Mouse (Mus musculus) embryonic facial prominence, embryonic 12.5 days (tissue): ENCODE results near the gene Aldob. TPM values are rescaled to one million over a fixed set of nuclear protein-coding genes. Genes with fewer than 3 reads are reported as not detected.

Experiments
- ATAC-seq: fragments of 200-750 bp; cut with Nextera tagmentation; 2 replicates; pipeline ENCODE4 v1.8.0; 2017; ENCODE audit not compliant: insufficient number of reproducible peaks, insufficient read depth, low FRiP score, low TSS enrichment
- H3K27ac ChIP-seq: fragments of 300-500 bp; sonication (generic); 2 replicates; pipeline ENCODE4 v1.5.1; 2016; ENCODE audit warnings: mild to moderate bottlenecking
- H3K27me3 ChIP-seq: fragments of 300-500 bp; sonication (generic); 2 replicates; pipeline ENCODE4 v1.6.1; 2016; ENCODE audit warnings: mild to moderate bottlenecking, moderate library complexity
- H3K36me3 ChIP-seq: fragments of 300-500 bp; sonication (generic); 2 replicates; pipeline ENCODE4 v1.6.1; 2016; ENCODE audit warnings: mild to moderate bottlenecking
- H3K4me1 ChIP-seq: fragments of 300-500 bp; sonication (generic); 2 replicates; pipeline ENCODE4 v1.6.1; 2016
- H3K4me2 ChIP-seq: fragments of 300-500 bp; sonication (generic); replicated peaks from 2 replicates; pipeline ENCODE4 v1.6.1; 2016; ENCODE audit warnings: mild to moderate bottlenecking, moderate library complexity
- H3K4me3 ChIP-seq: fragments of 300-500 bp; sonication (generic); 2 replicates; pipeline ENCODE4 v1.5.1; 2016; ENCODE audit warnings: mild to moderate bottlenecking
- H3K9ac ChIP-seq: fragments of 300-500 bp; sonication (generic); 2 replicates; pipeline ENCODE4 v1.6.1; 2016; ENCODE audit warnings: mild to moderate bottlenecking, moderate library complexity
- H3K9me3 ChIP-seq: fragments of 300-500 bp; sonication (generic); 2 replicates; pipeline ENCODE4 v1.6.1; 2016; ENCODE audit warnings: mild to moderate bottlenecking, moderate library complexity
- WGBS: fragments of 180-500 bp; shearing (Covaris S2); methylation state at CpG from one replicate; pipeline ENCODE4 v1.1.7; 2016; 5-methylcytosine and 5-hydroxymethylcytosine counted together
- polyA plus RNA-seq: library from polyadenylated mRNA; unstranded; fragments of >200 nt; fragmentation: Nextera tagmentation; extraction: Ambion mirVana; gene quantifications from 2 replicates; pipeline ENCODE4 v1.2.1, GENCODE M21; 2016

The Aldob gene
- 0.10 TPM in 1 of 2 replicates, not detected in the other for polyA plus RNA-seq

- Histone ChIP-seq H3K36me3 (no peaks in the 10 kb centered on the region), H3K4me2 (no peak within 1 kb of the TSS), H3K4me1 (no peaks in the 10 kb centered on the region), H3K27me3 (no peaks in the 10 kb centered on the region), H3K4me3 (no peak within 1 kb of the TSS), H3K27ac (no peak within 1 kb of the TSS), H3K9me3 (no peaks in the 10 kb centered on the region), H3K9ac (no peak within 1 kb of the TSS)
- 67% methylated on average over 3 of the region's 3 CpGs for WGBS
- ATAC-seq, result no peak
Observed at GRCm38 (mm10) chr4:49549383-49549782, at the start of gene Aldob. TSS of gene Aldob (minus strand) at chr4:49549546.

- H3K4me3 ChIP-seq, result peak within 1 kb of the TSS; percentile 81
- H3K27me3 ChIP-seq, result no peaks in the 10 kb centered on the region
- H3K27ac ChIP-seq, result peak within 1 kb of the TSS; percentile 46
- ATAC-seq, result peak; percentile 87
- no peaks in the 10 kb centered on the region for H3K36me3 ChIP-seq
- WGBS, result under 1% methylated on average over 77 of the region's 77 CpGs
- no peaks in the 10 kb centered on the region for H3K9me3 ChIP-seq
- H3K9ac ChIP-seq, result peak within 1 kb of the TSS; percentile 73
- peak within 1 kb of the TSS; percentile 90 for H3K4me2 ChIP-seq
- H3K4me1 ChIP-seq, result 0 out of 2 replicates have a peak, but pooled peaks cover 4% of the 10 kb centered on the region
Observed at GRCm38 (mm10) chr4:49597183-49598100, 48.1 kb upstream of the Aldob start, which contains the start of gene Tmem246. TSS of gene Tmem246 (minus strand) at chr4:49597876.

- no peak; the same call in 1 of the 2 replicates for ATAC-seq
- no peaks in the 10 kb centered on the region for H3K9me3 ChIP-seq
- peak overlapping the region; percentile 81 for H3K4me3 ChIP-seq
- peak overlapping the region; percentile 73 for H3K9ac ChIP-seq
- H3K4me1 ChIP-seq, result 0 out of 2 replicates have a peak, but pooled peaks cover 4% of the 10 kb centered on the region
- H3K27me3 ChIP-seq, result no peaks in the 10 kb centered on the region
- peak overlapping the region; percentile 90 for H3K4me2 ChIP-seq
- WGBS, result under 1% methylated on average over 20 of the region's 20 CpGs
- H3K36me3 ChIP-seq, result no peaks in the 10 kb centered on the region
- H3K27ac ChIP-seq, result peak overlapping the region; percentile 46; the same call in 1 of the 2 replicates
Observed at GRCm38 (mm10) chr4:49596846-49597182, 47.5 kb upstream of the Aldob start.

- ATAC-seq, result no peak
- no peak overlapping the region for H3K4me3 ChIP-seq
- no peak overlapping the region for H3K4me2 ChIP-seq
- no peak overlapping the region for H3K9ac ChIP-seq
- peaks cover 6% of the 10 kb centered on the region; the same call in 1 of the 2 replicates for H3K36me3 ChIP-seq
- H3K9me3 ChIP-seq, result no peaks in the 10 kb centered on the region
- H3K4me1 ChIP-seq, result no peaks in the 10 kb centered on the region
- H3K27me3 ChIP-seq, result no peaks in the 10 kb centered on the region
- WGBS, result 77% methylated on average over 2 of the region's 2 CpGs
- no peak overlapping the region for H3K27ac ChIP-seq
Observed at GRCm38 (mm10) chr4:49590152-49590551, 40.8 kb upstream of the Aldob start.

- H3K27ac ChIP-seq, result no peak overlapping the region
- H3K4me2 ChIP-seq, result no peak overlapping the region
- no peak for ATAC-seq
- H3K4me1 ChIP-seq, result peaks cover 5% of the 10 kb centered on the region; the same call in 1 of the 2 replicates
- 79% methylated on average over 10 of the region's 10 CpGs for WGBS
- no peaks in the 10 kb centered on the region for H3K9me3 ChIP-seq
- no peaks in the 10 kb centered on the region for H3K27me3 ChIP-seq
- H3K4me3 ChIP-seq, result no peak overlapping the region
- peaks cover 6% of the 10 kb centered on the region; the same call in 1 of the 2 replicates for H3K36me3 ChIP-seq
- no peak overlapping the region for H3K9ac ChIP-seq
Observed at GRCm38 (mm10) chr4:49586811-49587210, 37.5 kb upstream of the Aldob start.

GRCm38 (mm10) chr4:49585524-49586101 is 36.3 kb upstream of the Aldob start:
- ATAC-seq, result no peak
- Histone ChIP-seq H3K36me3 (peaks cover 6% of the 10 kb centered on the region; the same call in 1 of the 2 replicates), H3K27me3 (no peaks in the 10 kb centered on the region), H3K27ac (no peak overlapping the region), H3K9me3 (no peaks in the 10 kb centered on the region), H3K4me3 (no peak overlapping the region), H3K4me1 (peaks cover 5% of the 10 kb centered on the region; the same call in 1 of the 2 replicates), H3K4me2 (no peak overlapping the region), H3K9ac (no peak overlapping the region)
- WGBS, result 90% methylated on average over 7 of the region's 7 CpGs

GRCm38 (mm10) chr4:49583965-49584831 is 34.9 kb upstream of the Aldob start:
- no peak overlapping the region for H3K9ac ChIP-seq
- no peak for ATAC-seq
- 58% methylated on average over 14 of the region's 14 CpGs for WGBS
- H3K27ac ChIP-seq, result no peak overlapping the region
- H3K4me3 ChIP-seq, result no peak overlapping the region
- peaks cover 5% of the 10 kb centered on the region; the same call in 1 of the 2 replicates for H3K4me1 ChIP-seq
- H3K27me3 ChIP-seq, result no peaks in the 10 kb centered on the region
- peaks cover 6% of the 10 kb centered on the region; the same call in 1 of the 2 replicates for H3K36me3 ChIP-seq
- no peak overlapping the region for H3K4me2 ChIP-seq
- no peaks in the 10 kb centered on the region for H3K9me3 ChIP-seq

- WGBS, result 72% methylated on average over 4 of the region's 4 CpGs
- H3K27me3 ChIP-seq, result no peaks in the 10 kb centered on the region
- no peak overlapping the region for H3K4me3 ChIP-seq
- no peak overlapping the region for H3K27ac ChIP-seq
- H3K4me1 ChIP-seq, result peaks cover 5% of the 10 kb centered on the region; the same call in 1 of the 2 replicates
- no peak overlapping the region for H3K4me2 ChIP-seq
- ATAC-seq, result no peak
- no peaks in the 10 kb centered on the region for H3K36me3 ChIP-seq
- H3K9me3 ChIP-seq, result no peaks in the 10 kb centered on the region
- no peak overlapping the region for H3K9ac ChIP-seq
Observed at GRCm38 (mm10) chr4:49581256-49581655, 31.9 kb upstream of the Aldob start.

GRCm38 (mm10) chr4:49572194-49572593 is 22.8 kb upstream of the Aldob start:
- no peaks in the 10 kb centered on the region for H3K36me3 ChIP-seq
- H3K4me3 ChIP-seq, result no peak overlapping the region
- no peak for ATAC-seq
- no peaks in the 10 kb centered on the region for H3K9me3 ChIP-seq
- H3K9ac ChIP-seq, result no peak overlapping the region
- H3K4me2 ChIP-seq, result no peak overlapping the region
- H3K27me3 ChIP-seq, result no peaks in the 10 kb centered on the region
- H3K27ac ChIP-seq, result no peak overlapping the region
- 93% methylated on average over 4 of the region's 4 CpGs for WGBS
- no peaks in the 10 kb centered on the region for H3K4me1 ChIP-seq

GRCm38 (mm10) chr4:49567613-49568012 is 18.3 kb upstream of the Aldob start:
- no peaks in the 10 kb centered on the region for H3K9me3 ChIP-seq
- WGBS, result 18% methylated on average over 3 of the region's 3 CpGs
- no peak overlapping the region for H3K4me2 ChIP-seq
- no peaks in the 10 kb centered on the region for H3K36me3 ChIP-seq
- no peak overlapping the region for H3K27ac ChIP-seq
- no peak overlapping the region for H3K9ac ChIP-seq
- H3K4me3 ChIP-seq, result no peak overlapping the region
- ATAC-seq, result no peak
- no peaks in the 10 kb centered on the region for H3K4me1 ChIP-seq
- no peaks in the 10 kb centered on the region for H3K27me3 ChIP-seq
